Mouse (Mus musculus) spleen, adult 2 months (tissue): ENCODE results near the gene Gabarap.

Experiments
- CTCF ChIP-seq: fragments of 200-500 bp; IDR thresholded peaks from 2 replicates; pipeline ENCODE4 v1.5.1; 2011; ENCODE audit warnings: mild to moderate bottlenecking, inconsistent platforms; ENCODE audit not compliant: insufficient read depth, insufficient read length, insufficient replicate concordance; ENCODE audit errors: extremely low read depth
- POLR2A ChIP-seq: fragments of 200-500 bp; IDR thresholded peaks from 2 replicates; pipeline ENCODE4 v1.6.1; 2011; ENCODE audit warnings: low read depth, low read length, inconsistent platforms

DNA sequence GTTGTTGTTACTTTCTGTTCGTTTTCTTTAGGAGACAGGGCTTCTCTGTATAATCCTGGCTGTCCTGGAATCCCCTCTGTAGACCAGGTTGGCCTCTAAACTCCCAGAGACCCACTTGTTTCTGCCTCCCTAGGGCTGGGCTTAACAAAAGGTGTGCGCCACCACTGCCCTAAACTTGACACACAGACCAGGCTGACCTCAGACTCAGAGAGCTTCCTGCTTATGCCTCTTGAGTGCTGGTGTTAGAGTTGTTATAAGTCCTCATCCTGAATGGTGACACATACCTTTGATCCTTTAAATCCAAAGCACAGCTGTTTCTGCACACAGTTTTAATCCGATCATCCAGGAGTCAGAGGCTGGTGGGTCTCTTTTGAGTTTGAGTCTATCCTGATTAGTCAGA, 2.0 kb downstream of the Gabarap start:
- TF ChIP-seq POLR2A, result no peak
- no peak for TF ChIP-seq CTCF
